ENCODE assay signal across 31 mouse cellular contexts in the genomic region with DNA sequence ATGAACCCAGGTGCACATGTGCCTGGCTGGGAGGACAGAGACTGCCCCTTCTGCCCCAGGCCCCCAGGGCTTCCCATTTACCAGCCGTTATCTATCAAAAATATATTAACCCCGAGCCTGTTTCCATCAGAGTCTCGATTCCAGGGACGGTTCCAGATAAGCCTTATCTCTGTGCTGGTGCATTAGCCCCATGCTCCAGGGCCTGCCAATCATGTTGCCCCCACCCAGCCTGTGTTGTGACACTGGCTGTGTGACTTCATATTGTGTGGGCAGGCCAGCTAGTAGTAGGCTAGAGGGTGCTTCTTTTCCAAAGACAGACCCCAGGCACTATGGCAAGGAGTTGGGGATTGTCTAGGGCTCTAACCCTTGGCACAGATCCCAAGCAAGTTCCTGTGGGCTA. TPM values are rescaled to one million over a fixed set of nuclear protein-coding genes. Genes with fewer than 3 reads are reported as not detected.
DNase-seq lines count a peak whose midpoint lies in the region; ATAC-seq and TF ChIP-seq lines count a peak whose summit lies in the region.
"Had no signal": no experiment of that assay in that cellular context is flagged by ENCODE, and none has a peak within 500 bp of the region (broad histone marks: within the 10 kb centered on the region; RNA-seq: fewer than 3 reads in every experiment).

No protein-coding gene starts in this region.

- no peak overlapping the region for H3K27ac ChIP-seq in liver, postnatal 0 days (ENCODE audit: low read depth)
- H3K27ac ChIP-seq in liver, embryonic 13.5 days: peak overlapping the region; percentile 71
- no peak overlapping the region for H3K27ac ChIP-seq in heart, embryonic 12.5 days (ENCODE audit: poor library complexity, severe bottlenecking)
- no peak overlapping the region for H3K27ac ChIP-seq in limb, embryonic 10.5 days
- H3K27ac ChIP-seq: embryonic facial prominence, embryonic 13.5 days; forebrain, embryonic 12.5 days; gastrocnemius, adult 2 months; hindbrain, embryonic 14.5 days; kidney, embryonic 15.5 days; limb, embryonic 13.5 days; lung, embryonic 15.5 days; midbrain, embryonic 10.5 days; neural tube, embryonic 13.5 days had no signal

- peak; percentile 71 for DNase-seq in liver
- no peak for DNase-seq in liver, postnatal 0 days
- peak; percentile 40 for DNase-seq in c-Kit-positive CD71-positive TER-119-negative erythroid progenitor cells, embryonic 14.5 days (ENCODE audit: low read depth)
- DNase-seq in liver, embryonic 13.5 days: peak; percentile 55
- DNase-seq in limb, embryonic 10.5 days (ENCODE audit: low spot score): no peak
- no peak for DNase-seq in frontal cortex, postnatal 14 days (ENCODE audit: low spot score in 2 of 2)
- DNase-seq: cerebellum, adult 18-20 months; cerebellum, postnatal 14 days; gastrocnemius, adult 2 months; heart, postnatal 4 days; kidney, postnatal 36 days; lung, postnatal 4 days; retina, postnatal 1 day; right cerebral cortex, postnatal 4 days; thymus, adult 18-20 months had no signal

- H3K27me3 ChIP-seq in liver, postnatal 0 days (ENCODE audit: insufficient read depth, low read length): no peaks in the 10 kb centered on the region
- no peaks in the 10 kb centered on the region for H3K27me3 ChIP-seq in liver, embryonic 13.5 days
- H3K27me3 ChIP-seq in heart, embryonic 12.5 days (replicated peaks): no peaks in the 10 kb centered on the region
- H3K27me3 ChIP-seq in limb, embryonic 10.5 days (ENCODE audit: low read depth, poor library complexity, severe bottlenecking): no peaks in the 10 kb centered on the region
- H3K27me3 ChIP-seq: embryonic facial prominence, embryonic 13.5 days; forebrain, embryonic 12.5 days; kidney, embryonic 15.5 days; limb, embryonic 13.5 days; lung, embryonic 15.5 days; neural tube, embryonic 13.5 days had no signal

- H3K9me3 ChIP-seq in liver, postnatal 0 days (ENCODE audit: low read length): no peaks in the 10 kb centered on the region
- no peaks in the 10 kb centered on the region for H3K9me3 ChIP-seq in liver, embryonic 13.5 days (replicated peaks)
- H3K9me3 ChIP-seq in heart, embryonic 12.5 days (replicated peaks): no peaks in the 10 kb centered on the region
- no peaks in the 10 kb centered on the region for H3K9me3 ChIP-seq in limb, embryonic 10.5 days (replicated peaks)
- H3K9me3 ChIP-seq: embryonic facial prominence, embryonic 13.5 days; forebrain, embryonic 12.5 days; kidney, embryonic 15.5 days; limb, embryonic 13.5 days; lung, embryonic 15.5 days; midbrain, embryonic 10.5 days; neural tube, embryonic 13.5 days had no signal

- no peak; the same call in none of the 2 replicates for TF ChIP-seq EP300 in liver, postnatal 0 days (IDR thresholded peaks at IDR 0.05; ENCODE audit: low read depth)

- no peak overlapping the region for H3K4me3 ChIP-seq in liver, postnatal 0 days (ENCODE audit: low read depth, low read length)
- H3K4me3 ChIP-seq in liver, embryonic 13.5 days (replicated peaks): no peak overlapping the region
- H3K4me3 ChIP-seq in heart, embryonic 12.5 days: no peak overlapping the region
- no peak overlapping the region for H3K4me3 ChIP-seq in limb, embryonic 10.5 days
- H3K4me3 ChIP-seq: embryonic facial prominence, embryonic 13.5 days; erythroblast, embryonic 14.5 days; forebrain, embryonic 12.5 days; gastrocnemius, adult 2 months; kidney, embryonic 15.5 days; limb, embryonic 13.5 days; lung, embryonic 15.5 days; midbrain, embryonic 10.5 days; myocyte; neural tube, embryonic 13.5 days had no signal

- no peak overlapping the region for H3K4me2 ChIP-seq in liver, postnatal 0 days (ENCODE audit: low read depth, low read length)
- H3K4me2 ChIP-seq in liver, embryonic 13.5 days: peak overlapping the region; percentile 25
- H3K4me2 ChIP-seq in heart, embryonic 12.5 days: no peak overlapping the region
- H3K4me2 ChIP-seq: embryonic facial prominence, embryonic 13.5 days; forebrain, embryonic 12.5 days; hindbrain, embryonic 14.5 days; kidney, embryonic 15.5 days; limb, embryonic 13.5 days; lung, embryonic 15.5 days; neural tube, embryonic 13.5 days had no signal

- no peaks in the 10 kb centered on the region for H3K36me3 ChIP-seq in liver, postnatal 0 days (replicated peaks; ENCODE audit: insufficient read depth, low read length)
- 0 out of 2 replicates have a peak, but pooled peaks cover 8% of the 10 kb centered on the region for H3K36me3 ChIP-seq in liver, embryonic 13.5 days
- H3K36me3 ChIP-seq in heart, embryonic 12.5 days: no peaks in the 10 kb centered on the region; the same call in 1 of the 2 replicates
- H3K36me3 ChIP-seq in limb, embryonic 10.5 days: peaks cover 15% of the 10 kb centered on the region
- H3K36me3 ChIP-seq: kidney, embryonic 15.5 days; lung, embryonic 15.5 days; neural tube, embryonic 13.5 days had no signal

- no peak overlapping the region for H3K9ac ChIP-seq in liver, postnatal 0 days (replicated peaks)
- peak overlapping the region; percentile 50 for H3K9ac ChIP-seq in liver, embryonic 13.5 days
- no peak overlapping the region for H3K9ac ChIP-seq in heart, embryonic 12.5 days
- H3K9ac ChIP-seq: embryonic facial prominence, embryonic 13.5 days; forebrain, embryonic 12.5 days; hindbrain, embryonic 14.5 days; kidney, embryonic 15.5 days; limb, embryonic 13.5 days; lung, embryonic 15.5 days; neural tube, embryonic 13.5 days had no signal

- no peak for ATAC-seq in liver, postnatal 0 days
- ATAC-seq in liver, embryonic 13.5 days (ENCODE audit: low read depth): peak; percentile 72
- ATAC-seq in heart, embryonic 12.5 days (ENCODE audit: insufficient number of reproducible peaks, low FRiP score): no peak
- ATAC-seq: midbrain, embryonic 16.5 days had no signal

- H3K4me1 ChIP-seq in liver, postnatal 0 days (ENCODE audit: insufficient read depth): peaks cover 40% of the 10 kb centered on the region
- H3K4me1 ChIP-seq in liver, embryonic 13.5 days (replicated peaks): peaks cover 74% of the 10 kb centered on the region
- peaks cover 22% of the 10 kb centered on the region for H3K4me1 ChIP-seq in heart, embryonic 12.5 days (replicated peaks)
- no peaks in the 10 kb centered on the region for H3K4me1 ChIP-seq in limb, embryonic 10.5 days
- H3K4me1 ChIP-seq: embryonic facial prominence, embryonic 13.5 days; forebrain, embryonic 12.5 days; limb, embryonic 13.5 days; lung, embryonic 15.5 days; midbrain, embryonic 10.5 days; neural tube, embryonic 13.5 days had no signal

- 33% methylated on average over 4 of the region's 4 CpGs for WGBS in liver, postnatal 0 days (ENCODE audit: insufficient replicate concordance)
- 13% methylated on average over 4 of the region's 4 CpGs for WGBS in liver, embryonic 13.5 days (ENCODE audit: insufficient replicate concordance)
- 6% methylated on average over 4 of the region's 4 CpGs for WGBS in heart, embryonic 12.5 days
- 78% methylated on average over 4 of the region's 4 CpGs for WGBS in limb, embryonic 10.5 days

- no peak for TF ChIP-seq CTCF in liver, postnatal 0 days (IDR thresholded peaks at IDR 0.05; ENCODE audit: low read depth)

RNA-seq across cellular contexts. Expression of gene Dnajb8, which starts 33.4 kb away (rescaled TPM):
- polyA plus RNA-seq in liver, postnatal 0 days (2015; fragmentation: Nextera tagmentation; extraction: Ambion mirVana): not detected in 2 replicates
- polyA plus RNA-seq in liver, embryonic 13.5 days (2015; fragmentation: Nextera tagmentation; extraction: Ambion mirVana): not detected in 2 replicates
- polyA plus RNA-seq in heart, embryonic 12.5 days (2016; fragmentation: Nextera tagmentation; extraction: Ambion mirVana): not detected in 2 replicates
- not detected in 2 replicates for polyA plus RNA-seq in limb, embryonic 10.5 days (2016; fragmentation: Nextera tagmentation; extraction: Ambion mirVana)
- polyA plus RNA-seq: C2C12; embryonic facial prominence, embryonic 13.5 days; erythroblast, embryonic 14.5 days; forebrain, embryonic 12.5 days; heart, embryonic 16.5 days; hindbrain, embryonic 14.5 days; intestine, embryonic 14.5 days; kidney, embryonic 15.5 days; limb, embryonic 13.5 days; lung, embryonic 15.5 days; midbrain, embryonic 10.5 days; midbrain, embryonic 16.5 days; myocyte; neural tube, embryonic 13.5 days; stomach, embryonic 14.5 days had no signal

Comparison
In these comparisons a context has a peak if more than half of its experiments do, and no peak if none do; other contexts are left out.
1. DNase-seq: peak in liver (single experiment), c-Kit-positive CD71-positive TER-119-negative erythroid progenitor cells, embryonic 14.5 days (single experiment) and liver, embryonic 13.5 days (single experiment); none in liver, postnatal 0 days (single experiment), limb, embryonic 10.5 days (single experiment) and frontal cortex, postnatal 14 days (0 of 2).